Mouse (Mus musculus): Measurements from ENCODE around the gene Slc7a5. TPM values are rescaled to one million over a fixed set of nuclear protein-coding genes. Genes with fewer than 3 reads are reported as not detected.

Gene Slc7a5
- total and polyA plus RNA-seq, 3 experiments: 110 to 291 (median 207) TPM

GRCm38 (mm10) chr8:121853586-121853985 lies 53.9 kb downstream of the Slc7a5 start:
- H3K4me3 ChIP-seq (replicated peaks in 1 of 3; ENCODE audit: low read depth in 2 of 3, low read length in 2 of 3, poor library complexity in 1 of 3): no peak overlapping the region
- peaks cover 0 to 21% of the 10 kb centered on the region in 2 experiments for H3K36me3 ChIP-seq (replicated peaks in 1 of 2; ENCODE audit: control insufficient read depth in 1 of 2, insufficient read depth in 1 of 2, low read length in 1 of 2)
- 0 out of 2 replicates have a peak overlapping the region, but pooled peaks have one; percentile 12 for H3K27ac ChIP-seq (ENCODE audit: insufficient read depth, low read depth)
- dilution Hi-C loops (cut with MboI; ENCODE audit: extremely low pct_ligation_motif_present, extremely low pct_unique_long_range_greater_than_20kb, low sequenced_read_pairs): no loop called here
- peak overlapping the region; percentile 30 for H3K9ac ChIP-seq (ENCODE audit: insufficient read depth, low read depth)
- no peak overlapping the region for H3K4me2 ChIP-seq (ENCODE audit: insufficient read depth, low read depth, poor library complexity, severe bottlenecking)
- H3K27me3 ChIP-seq (replicated peaks): no peaks in the 10 kb centered on the region
- in situ Hi-C loops (cut with MboI; ENCODE audit: low pct_ligation_motif_present, low pct_unique_long_range_greater_than_20kb, low sequenced_read_pairs): loop anchor here (5.0 to 10.0 kb wide), 2 partner anchors 54 to 411 kb away; partner anchors contain the start of gene Slc7a5
- DNase-seq (ENCODE audit: extremely low read depth): no peak
- peaks cover 34 to 73% of the 10 kb centered on the region in 2 experiments for H3K4me1 ChIP-seq (ENCODE audit: control insufficient read depth in 1 of 2, insufficient read depth in 2 of 2)
- no peaks in the 10 kb centered on the region for H3K79me2 ChIP-seq (replicated peaks; ENCODE audit: control insufficient read depth, extremely low read depth, insufficient read depth, poor library complexity, severe bottlenecking)
- no peak for TF ChIP-seq MXI1 (IDR thresholded peaks at IDR 0.05; ENCODE audit: low read depth, low read length)
- no peak for TF ChIP-seq JUN (IDR thresholded peaks at IDR 0.05; ENCODE audit: insufficient read depth, low read depth, low read length)
- TF ChIP-seq IRF4 (IDR thresholded peaks at IDR 0.05; ENCODE audit: low read depth, low read length): no peak
- TF ChIP-seq TBP (conservative IDR thresholded peaks at IDR 0.05; ENCODE audit: low read depth, low read length): no peak
- no peak for TF ChIP-seq BHLHE40 (IDR thresholded peaks at IDR 0.05; ENCODE audit: low read depth, low read length)
- TF ChIP-seq E2F4 (IDR thresholded peaks at IDR 0.05; ENCODE audit: insufficient replicate concordance, low read depth, low read length): no peak
- no peak for TF ChIP-seq POLR2A (IDR thresholded peaks at IDR 0.05; ENCODE audit: low read depth, low read length)
- TF ChIP-seq ETS1 (conservative IDR thresholded peaks at IDR 0.05; ENCODE audit: low read depth, low read length): no peak
- TF ChIP-seq KAT2A (IDR thresholded peaks at IDR 0.05; ENCODE audit: insufficient replicate concordance, low read length): no peak
- TF ChIP-seq NELFE (IDR thresholded peaks at IDR 0.05; ENCODE audit: low read depth, low read length): no peak
- no peak for TF ChIP-seq RCOR1 (conservative IDR thresholded peaks at IDR 0.05; ENCODE audit: low read depth, low read length)
- no peak for TF ChIP-seq ZKSCAN1 (IDR thresholded peaks at IDR 0.05; ENCODE audit: borderline replicate concordance, low read depth, low read length)
- no peak for TF ChIP-seq SMC3 (IDR thresholded peaks at IDR 0.05; ENCODE audit: low read depth, low read length)
- H3K9me3 ChIP-seq (replicated peaks; ENCODE audit: low read length): peaks cover 17% of the 10 kb centered on the region

- H3K4me3 ChIP-seq (replicated peaks in 1 of 3; ENCODE audit: low read depth in 2 of 3, low read length in 2 of 3, poor library complexity in 1 of 3): no peak overlapping the region
- H3K4me1 ChIP-seq (ENCODE audit: control insufficient read depth in 1 of 2, insufficient read depth in 2 of 2): peaks cover 27 to 70% of the 10 kb centered on the region in 2 experiments
- peaks cover 0 to 21% of the 10 kb centered on the region in 2 experiments for H3K36me3 ChIP-seq (replicated peaks in 1 of 2; ENCODE audit: control insufficient read depth in 1 of 2, insufficient read depth in 1 of 2, low read length in 1 of 2)
- DNase-seq (ENCODE audit: extremely low read depth): peak; percentile 70
- peaks cover 17% of the 10 kb centered on the region for H3K9me3 ChIP-seq (replicated peaks; ENCODE audit: low read length)
- H3K27me3 ChIP-seq (replicated peaks): no peaks in the 10 kb centered on the region
- peak overlapping the region; percentile 96 for H3K27ac ChIP-seq (ENCODE audit: insufficient read depth, low read depth)
- dilution Hi-C loops (cut with MboI; ENCODE audit: extremely low pct_ligation_motif_present, extremely low pct_unique_long_range_greater_than_20kb, low sequenced_read_pairs) (no loop called here), in situ Hi-C loops (cut with MboI; ENCODE audit: low pct_ligation_motif_present, low pct_unique_long_range_greater_than_20kb, low sequenced_read_pairs) (loop anchor here (5.0 to 10.0 kb wide), 2 partner anchors 55 to 412 kb away; partner anchors contain the start of gene Slc7a5)
- peak overlapping the region; percentile 35; the same call in 1 of the 2 replicates for H3K4me2 ChIP-seq (ENCODE audit: insufficient read depth, low read depth, poor library complexity, severe bottlenecking)
- H3K79me2 ChIP-seq (replicated peaks; ENCODE audit: control insufficient read depth, extremely low read depth, insufficient read depth, poor library complexity, severe bottlenecking): no peaks in the 10 kb centered on the region
- peak overlapping the region; percentile 96 for H3K9ac ChIP-seq (ENCODE audit: insufficient read depth, low read depth)
- no peak for TF ChIP-seq MAZ (IDR thresholded peaks at IDR 0.05; ENCODE audit: low read depth, low read length)
- no peak for TF ChIP-seq MEF2A (IDR thresholded peaks at IDR 0.05; ENCODE audit: borderline replicate concordance, low read depth, low read length)
- TF ChIP-seq KAT2A (IDR thresholded peaks at IDR 0.05; ENCODE audit: insufficient replicate concordance, low read length): no peak
- no peak for TF ChIP-seq ZMIZ1 (IDR thresholded peaks at IDR 0.05; ENCODE audit: low read depth, low read length)
- no peak for TF ChIP-seq CTCF (conservative IDR thresholded peaks at IDR 0.05 in 1 of 2, IDR thresholded peaks at IDR 0.05 in 1 of 2; ENCODE audit: low read depth in 2 of 2, low read length in 2 of 2)
- no peak for TF ChIP-seq TCF12 (IDR thresholded peaks at IDR 0.05; ENCODE audit: low read depth, low read length)
- no peak for TF ChIP-seq MAX (IDR thresholded peaks at IDR 0.05; ENCODE audit: low read length)
- TF ChIP-seq NRF1 (IDR thresholded peaks at IDR 0.05; ENCODE audit: low read depth, low read length): no peak
- TF ChIP-seq CHD1 (IDR thresholded peaks at IDR 0.05; ENCODE audit: low read depth, low read length): no peak
- TF ChIP-seq PAX5 (IDR thresholded peaks at IDR 0.05; ENCODE audit: low read length): no peak
- TF ChIP-seq ELF1 (IDR thresholded peaks at IDR 0.05; ENCODE audit: low read depth, low read length): no peak
- no peak for TF ChIP-seq ZKSCAN1 (IDR thresholded peaks at IDR 0.05; ENCODE audit: borderline replicate concordance, low read depth, low read length)
- no peak for TF ChIP-seq JUND (conservative IDR thresholded peaks at IDR 0.05; ENCODE audit: low read depth, low read length)
- TF ChIP-seq RAD21 (IDR thresholded peaks at IDR 0.05; ENCODE audit: low read depth, low read length): no peak
- no peak for TF ChIP-seq POLR2AphosphoS2 (IDR thresholded peaks at IDR 0.05; ENCODE audit: low read depth, low read length)
- no peak for TF ChIP-seq EP300 (IDR thresholded peaks at IDR 0.05; ENCODE audit: low read length)
- no peak for TF ChIP-seq USF1 (IDR thresholded peaks at IDR 0.05; ENCODE audit: low read depth, low read length)
- 0 out of 2 replicates have a peak, but pooled peaks have one; percentile 30 for TF ChIP-seq MXI1 (IDR thresholded peaks at IDR 0.05; ENCODE audit: low read depth, low read length)
- TF ChIP-seq ETS1 (conservative IDR thresholded peaks at IDR 0.05; ENCODE audit: low read depth, low read length): peak; percentile 43; the same call in 1 of the 2 replicates
- no peak for TF ChIP-seq UBTF (IDR thresholded peaks at IDR 0.05; ENCODE audit: low read depth, low read length)
- 0 out of 2 replicates have a peak, but pooled peaks have one; percentile 8 for TF ChIP-seq NELFE (IDR thresholded peaks at IDR 0.05; ENCODE audit: low read depth, low read length)
- TF ChIP-seq ZNF384 (IDR thresholded peaks at IDR 0.05; ENCODE audit: low read depth, low read length): no peak
- TF ChIP-seq BHLHE40 (IDR thresholded peaks at IDR 0.05; ENCODE audit: low read depth, low read length): peak; percentile 74
- TF ChIP-seq HCFC1 (IDR thresholded peaks at IDR 0.05; ENCODE audit: low read depth, low read length): no peak
- no peak for TF ChIP-seq GABPA (IDR thresholded peaks at IDR 0.05; ENCODE audit: insufficient replicate concordance, low read depth, low read length)
Observed at GRCm38 (mm10) chr8:121852464-121852863, 55.0 kb downstream of the Slc7a5 start.

All from CH12.LX (cell line).